In the genomic region with DNA sequence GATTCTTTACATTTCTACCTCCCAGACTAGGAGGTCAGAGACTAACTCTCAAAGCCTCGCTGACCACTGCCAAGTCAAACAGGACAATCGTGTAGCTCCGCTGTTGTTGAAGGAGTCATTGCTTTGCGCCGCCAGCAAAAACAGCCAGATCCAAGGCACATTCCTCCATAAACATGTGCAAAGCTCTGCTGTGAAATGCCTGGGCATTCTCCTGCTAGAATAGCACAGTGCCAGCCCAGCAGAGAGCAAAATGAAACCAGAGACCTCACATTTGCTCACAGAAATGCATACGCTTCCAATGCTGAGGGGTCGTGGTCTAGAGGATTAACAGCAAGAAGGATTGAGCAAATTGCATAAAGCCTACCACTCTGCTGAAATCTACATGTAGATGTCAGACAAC, we compare ENCODE assay signal across 25 mouse cellular contexts.
DNase-seq lines count a peak whose midpoint lies in the region; ATAC-seq lines count a peak whose summit lies in the region.
"Had no signal": no experiment of that assay in that cellular context is flagged by ENCODE, and none has a peak within 500 bp of the region (broad histone marks: within the 10 kb centered on the region; RNA-seq: fewer than 3 reads in every experiment).

No protein-coding gene starts in this region.

- H3K27me3 ChIP-seq in limb, embryonic 12.5 days, result no peaks in the 10 kb centered on the region
- H3K27me3 ChIP-seq in limb, embryonic 10.5 days (ENCODE audit: low read depth, poor library complexity, severe bottlenecking), result no peaks in the 10 kb centered on the region
- H3K27me3 ChIP-seq in embryonic facial prominence, embryonic 15.5 days, result no peaks in the 10 kb centered on the region
- H3K27me3 ChIP-seq in limb, embryonic 13.5 days, result no peaks in the 10 kb centered on the region
- no peaks in the 10 kb centered on the region for H3K27me3 ChIP-seq in kidney, embryonic 14.5 days (ENCODE audit: control insufficient read depth, insufficient read depth, low read length)
- H3K27me3 ChIP-seq: CH12.LX; forebrain, embryonic 12.5 days; forebrain, embryonic 15.5 days; hindbrain, embryonic 12.5 days; hindbrain, embryonic 15.5 days had no signal

- peaks cover 17% of the 10 kb centered on the region; the same call in 1 of the 2 replicates for H3K4me1 ChIP-seq in limb, embryonic 12.5 days (replicated peaks)
- 0 out of 2 replicates have a peak, but pooled peaks cover 5% of the 10 kb centered on the region for H3K4me1 ChIP-seq in limb, embryonic 10.5 days
- peaks cover 9% of the 10 kb centered on the region for H3K4me1 ChIP-seq in embryonic facial prominence, embryonic 15.5 days
- peaks cover 15% of the 10 kb centered on the region for H3K4me1 ChIP-seq in limb, embryonic 13.5 days
- H3K4me1 ChIP-seq in kidney, embryonic 14.5 days (ENCODE audit: control insufficient read depth, insufficient read depth, low read length), result no peaks in the 10 kb centered on the region
- H3K4me1 ChIP-seq: forebrain, embryonic 12.5 days; forebrain, embryonic 15.5 days; hindbrain, embryonic 12.5 days; hindbrain, embryonic 15.5 days had no signal

- DNase-seq in limb, embryonic 10.5 days (ENCODE audit: low spot score), result no peak
- no peak for DNase-seq in frontal cortex, postnatal 10 days (ENCODE audit: low spot score in 2 of 2)
- no peak for DNase-seq in cerebellum, adult 9-11 months
- DNase-seq: adrenal gland, postnatal 10 days; adrenal gland, postnatal 36 days; B cell, adult 2 months; cerebellum, adult 18-20 months; cerebellum, adult 9-10 months; cerebellum, postnatal 36 days; embryo, embryonic 11 days; gastrocnemius, postnatal 10 days; gastrocnemius, postnatal 36 days; heart, adult 11 months had no signal

- 64% methylated on average over 7 of the region's 7 CpGs for WGBS in limb, embryonic 12.5 days
- 86% methylated on average over 7 of the region's 7 CpGs for WGBS in limb, embryonic 10.5 days
- WGBS in embryonic facial prominence, embryonic 15.5 days, result 58% methylated on average over 7 of the region's 7 CpGs
- 45% methylated on average over 7 of the region's 7 CpGs for WGBS in limb, embryonic 13.5 days
- 74% methylated on average over 7 of the region's 7 CpGs for WGBS in kidney, embryonic 14.5 days

- no peak overlapping the region for H3K4me2 ChIP-seq in limb, embryonic 12.5 days
- no peak overlapping the region for H3K4me2 ChIP-seq in embryonic facial prominence, embryonic 15.5 days (replicated peaks)
- peak overlapping the region; percentile 17; the same call in 1 of the 2 replicates for H3K4me2 ChIP-seq in limb, embryonic 13.5 days (replicated peaks)
- H3K4me2 ChIP-seq in kidney, embryonic 14.5 days (replicated peaks; ENCODE audit: low read depth, low read length), result no peak overlapping the region
- H3K4me2 ChIP-seq: forebrain, embryonic 12.5 days; forebrain, embryonic 15.5 days; heart, embryonic 11.5 days; hindbrain, embryonic 12.5 days; hindbrain, embryonic 15.5 days had no signal

- H3K27ac ChIP-seq in limb, embryonic 12.5 days, result peak overlapping the region; percentile 54; the same call in 1 of the 2 replicates
- H3K27ac ChIP-seq in limb, embryonic 10.5 days, result no peak overlapping the region
- peak overlapping the region; percentile 63; the same call in 1 of the 2 replicates for H3K27ac ChIP-seq in embryonic facial prominence, embryonic 15.5 days (replicated peaks)
- no peak overlapping the region for H3K27ac ChIP-seq in limb, embryonic 13.5 days
- no peak overlapping the region for H3K27ac ChIP-seq in kidney, embryonic 14.5 days (ENCODE audit: low read depth, low read length)
- H3K27ac ChIP-seq: forebrain, embryonic 12.5 days; forebrain, embryonic 15.5 days; hindbrain, embryonic 12.5 days; hindbrain, embryonic 15.5 days had no signal

- H3K36me3 ChIP-seq in limb, embryonic 12.5 days, result no peaks in the 10 kb centered on the region
- no peaks in the 10 kb centered on the region for H3K36me3 ChIP-seq in limb, embryonic 10.5 days
- no peaks in the 10 kb centered on the region for H3K36me3 ChIP-seq in embryonic facial prominence, embryonic 15.5 days
- H3K36me3 ChIP-seq in limb, embryonic 13.5 days, result no peaks in the 10 kb centered on the region
- H3K36me3 ChIP-seq in kidney, embryonic 14.5 days (ENCODE audit: control insufficient read depth, insufficient read depth, low read length), result no peaks in the 10 kb centered on the region
- H3K36me3 ChIP-seq: forebrain, embryonic 12.5 days; forebrain, embryonic 15.5 days; G1E; hindbrain, embryonic 12.5 days; hindbrain, embryonic 15.5 days had no signal

- no peak overlapping the region for H3K9ac ChIP-seq in limb, embryonic 12.5 days (replicated peaks)
- no peak overlapping the region for H3K9ac ChIP-seq in embryonic facial prominence, embryonic 15.5 days
- H3K9ac ChIP-seq in limb, embryonic 13.5 days, result no peak overlapping the region
- no peak overlapping the region for H3K9ac ChIP-seq in kidney, embryonic 14.5 days (ENCODE audit: low read depth, low read length)
- H3K9ac ChIP-seq: forebrain, embryonic 12.5 days; forebrain, embryonic 15.5 days; hindbrain, embryonic 12.5 days; hindbrain, embryonic 15.5 days had no signal

- ATAC-seq in limb, embryonic 12.5 days (ENCODE audit: insufficient number of reproducible peaks, insufficient read depth, low FRiP score, low TSS enrichment, low read depth), result no peak
- no peak for ATAC-seq in embryonic facial prominence, embryonic 15.5 days (ENCODE audit: insufficient number of reproducible peaks, low FRiP score, low TSS enrichment, low read depth)
- 0 out of 2 replicates have a peak, but pooled peaks have one; percentile 26 for ATAC-seq in limb, embryonic 13.5 days (ENCODE audit: low FRiP score, low read depth)
- ATAC-seq in kidney, embryonic 14.5 days (ENCODE audit: low FRiP score, low TSS enrichment), result no peak
- ATAC-seq: forebrain, embryonic 15.5 days; Patski had no signal

- H3K4me3 ChIP-seq in limb, embryonic 12.5 days (replicated peaks), result no peak overlapping the region
- H3K4me3 ChIP-seq in limb, embryonic 10.5 days, result no peak overlapping the region
- H3K4me3 ChIP-seq in embryonic facial prominence, embryonic 15.5 days (replicated peaks), result no peak overlapping the region
- H3K4me3 ChIP-seq in limb, embryonic 13.5 days, result no peak overlapping the region
- no peak overlapping the region for H3K4me3 ChIP-seq in kidney, embryonic 14.5 days (ENCODE audit: low read length)
- H3K4me3 ChIP-seq: forebrain, embryonic 12.5 days; forebrain, embryonic 15.5 days; hindbrain, embryonic 12.5 days; hindbrain, embryonic 15.5 days had no signal

- H3K9me3 ChIP-seq in limb, embryonic 12.5 days, result no peaks in the 10 kb centered on the region
- no peaks in the 10 kb centered on the region for H3K9me3 ChIP-seq in limb, embryonic 10.5 days (replicated peaks)
- H3K9me3 ChIP-seq in embryonic facial prominence, embryonic 15.5 days (replicated peaks), result no peaks in the 10 kb centered on the region
- no peaks in the 10 kb centered on the region for H3K9me3 ChIP-seq in limb, embryonic 13.5 days
- H3K9me3 ChIP-seq in kidney, embryonic 14.5 days (ENCODE audit: control insufficient read depth, low read length), result no peaks in the 10 kb centered on the region
- H3K9me3 ChIP-seq: forebrain, embryonic 12.5 days; forebrain, embryonic 15.5 days; G1E; hindbrain, embryonic 12.5 days; hindbrain, embryonic 15.5 days had no signal

Comparison
In these comparisons a context has a peak if more than half of its experiments do, and no peak if none do; other contexts are left out.
1. H3K27ac ChIP-seq: peak in limb, embryonic 12.5 days (single experiment) and embryonic facial prominence, embryonic 15.5 days (single experiment); none in limb, embryonic 10.5 days (single experiment), limb, embryonic 13.5 days (single experiment) and kidney, embryonic 14.5 days (single experiment).